Mouse (Mus musculus) CD4-positive, CD25-positive, alpha-beta regulatory T cell, adult 9 weeks (primary cell): ENCODE results near the gene Rcvrn. TPM values are rescaled to one million over a fixed set of nuclear protein-coding genes. Genes with fewer than 3 reads are reported as not detected.

Experiments used
- polyA plus RNA-seq: library from polyadenylated mRNA; unstranded; fragments of 100-300 nt; shearing (Covaris generic); gene quantifications from one replicate; pipeline ENCODE4 v1.2.1, GENCODE M21; 2017

Gene Rcvrn
- not detected for polyA plus RNA-seq

DNA sequence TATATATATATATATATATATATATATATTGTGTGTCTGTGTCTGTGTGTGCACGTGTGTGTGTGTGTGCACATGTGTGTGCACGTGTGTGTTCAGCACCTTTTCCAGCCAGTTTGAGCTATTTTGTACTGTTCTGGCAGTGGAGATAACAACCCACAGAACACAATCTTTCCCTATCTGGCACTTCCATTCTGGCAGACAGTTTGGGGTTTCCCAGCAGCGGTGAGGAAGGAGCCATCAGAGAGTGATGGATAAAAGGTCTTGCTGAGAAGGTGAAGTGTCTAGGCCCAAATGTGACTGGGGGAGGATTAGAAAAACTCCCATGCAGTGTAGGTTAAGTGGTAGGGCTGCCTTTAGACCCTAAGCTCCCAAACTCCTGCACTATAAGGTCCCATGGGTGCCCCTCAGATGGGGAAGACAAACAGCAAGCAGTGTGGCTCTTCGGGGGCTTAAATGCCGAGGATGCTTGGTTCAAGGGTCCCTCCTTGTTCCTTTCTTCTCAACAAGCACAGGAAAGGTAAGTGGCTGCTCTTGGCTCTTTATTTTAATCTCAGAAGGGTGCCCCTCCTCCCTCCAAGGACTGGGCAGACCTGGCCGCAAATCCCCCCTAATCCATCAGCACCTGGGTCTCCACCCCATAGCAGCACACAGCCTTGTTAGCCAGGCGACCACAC is at the start of gene Rcvrn:
Gene Rcvrn, plus strand, starts transcription at position 624 of the 674 bp plus-strand sequence.

Other genes starting within 250 kb of the Rcvrn start
- gene Gas7, start 239.9 kb upstream of the Rcvrn start, polyA plus RNA-seq = 0.12 TPM
- not detected for gene Glp2r, start 75.8 kb downstream of the Rcvrn start, polyA plus RNA-seq
- gene Gsg1l2, start 79.3 kb downstream of the Rcvrn start, polyA plus RNA-seq = not detected
- gene Dhrs7c, start 102.9 kb downstream of the Rcvrn start, polyA plus RNA-seq = not detected
- gene Usp43, start 226.8 kb downstream of the Rcvrn start, polyA plus RNA-seq = not detected